Mouse (Mus musculus): ENCODE data around the gene Eif2ak1.
"Not testable (repeated sequence)": the region's sequence is repeated elsewhere in the genome, so short reads cannot be mapped to it uniquely, and the experiment has no call there.

Gene Eif2ak1

GRCm38 (mm10) chr5:143817116-143817930 is at the start of gene Eif2ak1:
TSS of gene Eif2ak1 (plus strand) at chr5:143817788.
- DNase-seq (ENCODE audit: low read depth) = peak; percentile 93

DNA sequence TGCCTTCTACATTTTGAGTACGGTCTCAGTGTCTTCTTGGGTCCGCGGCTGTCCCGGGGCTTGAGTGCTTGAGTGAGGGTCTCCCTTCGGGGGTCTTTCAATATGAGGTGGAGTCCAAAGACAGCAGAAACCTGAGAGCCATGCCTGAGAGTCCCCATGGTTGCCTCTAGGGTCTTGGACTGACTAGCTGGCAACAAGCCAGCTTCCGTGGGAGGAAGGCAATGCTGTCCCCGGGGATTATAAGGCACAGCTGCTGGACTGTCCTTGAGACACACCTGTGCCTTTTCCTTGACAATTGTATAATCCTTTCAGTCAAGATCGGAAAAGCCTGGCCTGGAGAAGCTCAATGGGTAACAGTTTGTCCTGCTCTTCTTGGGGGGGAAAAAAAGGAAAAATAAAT is 35.6 kb upstream of the Eif2ak1 start:
- no peak for DNase-seq (ENCODE audit: low read depth)

DNA sequence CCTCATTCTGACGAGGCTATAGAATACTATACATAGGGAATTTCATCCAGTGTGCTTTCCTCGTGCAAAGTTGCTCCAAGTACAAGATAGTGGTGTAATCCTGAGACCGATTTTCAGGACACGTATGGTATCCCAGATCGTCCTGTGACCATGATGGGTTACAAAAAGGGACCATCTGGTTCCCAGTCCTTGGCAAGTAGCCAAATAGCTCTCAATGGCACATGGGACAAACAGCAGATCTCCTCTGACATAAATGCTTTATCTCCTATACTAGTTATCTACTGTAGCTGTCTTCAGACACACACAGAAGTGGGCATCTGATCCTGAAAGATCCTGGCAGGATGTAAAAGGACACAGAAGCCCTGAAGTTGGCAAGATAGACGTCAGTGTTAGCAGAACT is 32.2 kb upstream of the Eif2ak1 start:
- DNase-seq (ENCODE audit: low read depth) = no peak

- not testable (repeated sequence) for DNase-seq (ENCODE audit: low read depth)
These were observed 16.4 kb upstream of the Eif2ak1 start for GRCm38 (mm10) chr5:143801216-143801615.

DNA sequence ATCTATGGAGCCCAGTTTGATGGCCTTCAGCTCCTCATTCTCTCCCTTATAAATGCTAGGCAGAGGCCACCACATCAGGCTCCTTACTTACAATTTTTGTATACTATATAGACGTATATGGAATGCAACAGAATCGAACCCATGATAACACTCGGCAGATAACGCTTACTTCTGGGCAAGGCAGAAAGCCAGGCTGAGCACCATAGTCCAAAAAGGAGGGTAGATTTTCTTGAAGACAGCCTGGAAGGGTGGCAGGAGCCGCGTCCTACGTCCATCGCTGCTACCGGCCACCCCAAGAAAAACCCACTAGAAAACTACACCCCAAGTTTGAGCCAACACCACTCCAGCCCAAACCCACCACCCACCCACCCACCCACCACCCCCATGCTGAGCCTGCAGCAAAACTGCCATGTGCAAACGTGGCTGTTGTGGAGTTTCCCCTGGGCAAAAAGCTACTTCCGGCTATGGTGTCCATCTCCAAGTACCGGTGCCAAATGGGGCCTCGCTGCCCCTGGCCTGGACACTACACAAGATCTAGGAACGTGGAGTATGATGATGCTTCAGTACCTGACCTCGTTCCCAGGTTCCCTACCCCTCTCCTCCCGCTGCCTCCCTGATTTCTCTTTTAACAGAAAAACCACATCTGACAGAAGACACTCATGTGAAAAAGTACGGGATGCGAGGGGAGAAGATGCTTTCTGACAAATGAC is 13.4 kb upstream of the Eif2ak1 start:
- no peak for DNase-seq (ENCODE audit: low read depth)

DNA sequence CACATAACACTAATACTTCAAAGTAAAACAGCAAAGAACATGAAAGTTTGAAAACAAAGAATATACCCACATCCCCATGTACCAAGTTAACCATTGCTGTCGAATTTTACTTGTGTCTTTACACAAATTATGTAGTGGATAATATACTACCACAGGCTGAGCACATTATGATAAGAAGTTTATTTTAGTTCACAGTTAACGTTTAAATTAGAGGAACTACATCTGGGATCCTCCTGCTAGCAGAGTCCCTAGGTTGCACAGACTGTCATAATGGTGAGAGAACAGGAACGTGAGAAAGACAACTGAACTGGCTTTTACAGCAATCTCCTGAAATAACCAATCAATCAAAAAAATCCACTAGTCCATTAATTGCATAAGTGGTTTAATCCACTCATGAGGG is 10.3 kb upstream of the Eif2ak1 start:
- no peak for DNase-seq (ENCODE audit: low read depth)

DNA sequence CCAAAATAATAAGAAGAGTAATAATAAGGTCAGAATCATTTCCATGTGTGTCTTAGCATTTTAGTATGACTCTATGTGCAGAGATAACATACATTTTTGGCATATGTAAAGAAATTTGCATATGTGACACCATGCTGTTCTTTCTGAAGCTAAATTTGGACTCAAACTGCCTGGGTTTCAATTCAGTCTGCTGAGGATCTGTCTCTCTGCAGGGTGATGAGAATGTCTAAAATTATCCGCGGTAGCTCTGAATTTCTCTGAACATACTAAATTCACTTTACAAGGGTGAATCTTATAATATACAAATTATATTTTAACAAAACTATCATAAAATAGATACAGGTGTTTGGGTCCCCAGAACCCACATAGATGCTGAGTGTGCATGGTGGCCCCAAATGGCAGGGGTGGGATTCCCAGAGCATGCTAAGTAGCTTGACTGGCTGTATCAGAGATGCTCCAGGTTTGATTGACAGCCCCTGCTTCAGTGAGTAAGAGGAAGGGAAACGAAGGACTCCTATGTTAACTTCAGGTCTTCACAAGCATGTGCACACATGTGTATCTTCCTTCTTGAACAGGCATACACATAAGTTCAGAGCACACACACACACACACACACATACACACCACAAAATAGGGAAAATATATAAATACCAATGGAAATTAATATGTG is 8.0 kb upstream of the Eif2ak1 start:
- DNase-seq (ENCODE audit: low read depth) = no peak

DNA sequence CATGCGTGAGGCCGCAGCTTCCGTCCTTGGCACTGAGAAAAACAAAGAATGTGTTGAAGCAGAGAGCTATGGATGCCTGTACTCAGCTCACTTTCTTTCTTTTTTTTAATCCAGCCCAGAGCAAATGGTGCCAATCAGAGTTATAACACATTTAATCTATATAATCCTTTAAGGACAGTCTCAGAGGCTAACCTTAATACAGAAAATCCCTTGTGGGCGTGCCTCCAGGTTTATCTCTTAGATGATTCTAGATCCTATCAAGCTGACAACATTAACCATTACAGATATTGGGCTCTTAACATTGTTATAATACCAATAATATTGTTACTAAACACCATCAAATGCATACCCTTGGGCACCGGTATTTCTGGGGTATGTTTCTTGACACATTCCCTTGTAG is 5.9 kb upstream of the Eif2ak1 start:
- DNase-seq (ENCODE audit: low read depth) = no peak

DNA sequence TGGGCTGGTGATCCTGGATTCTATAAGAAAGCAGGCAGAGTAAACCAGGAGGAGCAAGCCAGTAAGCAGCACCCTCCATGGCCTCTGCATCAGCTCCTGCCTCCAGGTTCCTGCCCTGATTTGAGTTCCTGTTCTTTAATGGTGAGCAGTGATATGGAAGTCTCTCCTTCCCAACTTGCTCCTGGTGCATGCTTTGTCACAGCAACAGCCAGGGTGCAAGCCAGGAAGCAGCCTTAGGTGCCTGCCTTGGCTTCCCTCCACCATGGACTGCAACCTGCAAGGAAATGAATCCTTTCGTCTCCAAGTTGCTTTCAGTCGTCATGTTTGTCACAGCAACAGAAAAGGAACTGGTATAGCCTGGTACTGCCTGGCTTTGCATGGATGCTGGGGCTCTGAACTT is 3.0 kb upstream of the Eif2ak1 start:
- DNase-seq (ENCODE audit: low read depth) = no peak

GRCm38 (mm10) chr5:143817931-143818311 is 333 bp downstream of the Eif2ak1 start:
- peak; percentile 25 for DNase-seq (ENCODE audit: low read depth)

- peak; percentile 38 for DNase-seq (ENCODE audit: low read depth)
These were observed 873 bp downstream of the Eif2ak1 start for GRCm38 (mm10) chr5:143818461-143818860.

- DNase-seq (ENCODE audit: low read depth) = peak; percentile 96
These were observed 1.4 kb downstream of the Eif2ak1 start for GRCm38 (mm10) chr5:143818949-143819348.

DNA sequence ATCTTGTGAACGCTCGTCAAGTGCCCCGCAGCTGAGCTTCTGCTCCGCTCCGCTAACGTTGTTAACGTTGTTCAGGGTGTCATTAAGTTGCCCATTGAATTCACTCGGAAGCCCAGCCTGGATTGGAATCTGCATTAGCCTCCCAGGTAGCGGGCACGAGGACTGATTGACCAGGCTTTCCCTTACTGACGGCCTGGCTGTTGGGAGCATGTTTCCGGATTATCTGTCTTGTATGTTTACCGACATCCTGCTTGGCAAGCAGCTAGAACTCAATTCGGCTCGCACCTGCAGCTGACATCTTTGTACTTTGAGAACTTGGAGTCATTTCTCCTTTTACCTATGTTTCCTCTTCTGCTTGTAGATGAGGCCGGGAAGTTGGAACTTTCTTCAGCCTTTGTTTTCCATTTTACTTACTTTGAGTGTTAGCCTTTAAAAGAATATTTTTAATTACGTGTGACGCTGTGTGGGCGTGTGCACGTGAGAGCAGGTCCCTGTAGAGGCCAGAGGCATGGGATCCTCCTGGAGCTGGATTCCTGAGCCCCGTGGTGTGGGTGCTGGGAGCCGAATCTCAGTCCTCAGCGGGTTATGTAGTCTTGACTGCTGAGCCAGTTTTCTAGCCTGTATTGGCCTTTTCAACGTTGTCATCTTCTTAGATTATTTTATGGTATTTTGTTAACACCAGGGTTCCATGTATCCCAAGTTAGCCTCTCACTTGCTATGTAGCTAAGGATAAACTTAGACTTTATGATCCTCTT is 2.5 kb downstream of the Eif2ak1 start:
- no peak for DNase-seq (ENCODE audit: low read depth)

- no peak for DNase-seq (ENCODE audit: low read depth)
These were observed 3.2 kb downstream of the Eif2ak1 start for GRCm38 (mm10) chr5:143820820-143821219.

DNA sequence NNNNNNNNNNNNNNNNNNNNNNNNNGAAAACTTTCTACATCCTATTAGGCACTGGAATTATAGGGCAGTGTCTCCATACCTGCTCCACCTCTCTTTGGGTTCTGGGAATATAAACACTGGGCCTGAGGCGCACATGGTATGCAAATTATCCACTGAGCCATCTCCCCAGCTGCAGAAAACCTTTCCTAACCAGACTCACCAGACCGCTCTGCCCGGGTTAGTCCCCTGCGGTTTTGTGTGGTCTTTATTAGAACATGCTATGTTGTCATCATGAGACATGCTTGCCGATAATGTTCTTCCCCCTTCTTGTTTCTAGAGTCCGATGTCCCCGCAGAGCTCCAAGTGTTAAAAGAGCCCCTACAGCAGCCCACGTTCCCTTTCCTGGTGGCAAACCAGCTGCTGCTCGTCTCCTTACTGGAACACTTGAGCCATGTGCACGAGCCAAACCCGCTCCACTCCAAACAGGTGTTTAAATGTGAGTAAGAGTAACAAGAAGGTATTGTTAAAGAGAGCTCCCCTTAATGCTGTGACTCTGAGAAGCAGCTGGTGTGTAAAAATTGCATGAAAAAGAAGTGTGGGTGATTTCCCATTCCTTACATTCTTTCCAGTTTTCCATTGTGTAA is 54.1 kb downstream of the Eif2ak1 start:
- no peak for DNase-seq (ENCODE audit: low read depth)

DNA sequence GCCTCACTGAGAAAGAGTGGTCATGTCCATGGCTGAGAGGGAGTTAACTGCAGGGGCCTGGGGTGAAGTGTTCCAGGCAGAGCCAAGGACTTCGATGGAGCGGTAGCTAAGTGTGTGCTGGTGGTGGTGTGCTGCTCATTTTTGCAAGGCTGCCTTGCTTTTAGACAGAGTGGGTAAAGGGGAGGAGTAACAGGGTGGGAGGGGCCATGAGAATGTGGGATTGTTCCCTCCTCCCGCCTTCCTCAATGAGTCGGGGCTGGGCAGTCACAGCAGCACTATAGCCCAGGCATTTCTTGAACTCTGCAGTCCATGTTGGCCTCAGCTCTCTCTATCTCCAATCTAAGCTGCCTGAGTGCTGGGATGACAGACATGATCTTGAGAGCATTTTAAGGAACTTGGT is 57.0 kb downstream of the Eif2ak1 start:
- no peak for DNase-seq (ENCODE audit: low read depth)

GRCm38 (mm10) chr5:143885274-143885673 is 67.7 kb downstream of the Eif2ak1 start:
- no peak for DNase-seq (ENCODE audit: low read depth)

DNA sequence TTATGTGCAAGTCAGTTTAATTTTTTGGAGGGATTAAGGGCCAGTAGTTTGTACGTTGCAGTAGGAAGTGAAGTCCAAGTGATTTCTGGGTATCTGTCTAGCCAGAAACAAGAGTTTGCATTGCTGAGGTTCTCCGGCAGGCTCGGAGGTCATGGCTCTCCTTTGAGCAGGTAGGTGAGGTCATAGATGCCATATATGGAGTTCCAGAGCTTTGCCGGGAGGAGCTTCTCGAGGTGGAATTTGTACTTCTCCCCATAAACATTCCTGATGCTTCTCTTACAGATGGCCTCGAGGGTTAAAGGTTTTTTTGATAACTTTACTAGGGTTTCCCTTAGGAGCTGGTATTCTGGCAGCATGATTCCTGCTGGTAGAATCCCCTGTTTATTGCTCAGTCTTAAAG is 73.2 kb downstream of the Eif2ak1 start:
- DNase-seq (ENCODE audit: low read depth) = no peak

- no peak for DNase-seq (ENCODE audit: low read depth)
These were observed 74.8 kb downstream of the Eif2ak1 start for GRCm38 (mm10) chr5:143892255-143892886.

GRCm38 (mm10) chr5:143893396-143893795 is 75.8 kb downstream of the Eif2ak1 start:
- peak; percentile 51 for DNase-seq (ENCODE audit: low read depth)

- no peak for DNase-seq (ENCODE audit: low read depth)
These were observed 80.2 kb downstream of the Eif2ak1 start, which contains the start of gene Ankrd61 for GRCm38 (mm10) chr5:143897635-143898330. TSS of gene Ankrd61 (minus strand) at chr5:143897685.

Measured in c-Kit-positive CD71-positive TER-119-negative erythroid progenitor cells, embryonic 14.5 days (primary cell).